Mouse (Mus musculus) kidney, embryonic 16.5 days (tissue): ENCODE results near the gene Epc2. TPM values are rescaled to one million over a fixed set of nuclear protein-coding genes. Genes with fewer than 3 reads are reported as not detected.

ENCODE experiments used
- polyA plus RNA-seq: library from polyadenylated mRNA; unstranded; fragments of >200 nt; fragmentation: Nextera tagmentation; extraction: Ambion mirVana; gene quantifications from 2 replicates; pipeline ENCODE4 v1.2.1, GENCODE M21; 2015

Epc2 gene
- polyA plus RNA-seq, 1 experiment from 2014 or later: 6.5 TPM

Other genes with a start within 250 kb of the Epc2 start
- gene Kif5c, start 167.8 kb downstream of the Epc2 start, polyA plus RNA-seq: 5.0 and 5.4 TPM in 2 replicates